Mouse (Mus musculus): ENCODE measurements around the gene Mettl16.
A peak's percentile ranks its signal among the peaks of the same experiment; 100 is the strongest.

Gene Mettl16

DNA sequence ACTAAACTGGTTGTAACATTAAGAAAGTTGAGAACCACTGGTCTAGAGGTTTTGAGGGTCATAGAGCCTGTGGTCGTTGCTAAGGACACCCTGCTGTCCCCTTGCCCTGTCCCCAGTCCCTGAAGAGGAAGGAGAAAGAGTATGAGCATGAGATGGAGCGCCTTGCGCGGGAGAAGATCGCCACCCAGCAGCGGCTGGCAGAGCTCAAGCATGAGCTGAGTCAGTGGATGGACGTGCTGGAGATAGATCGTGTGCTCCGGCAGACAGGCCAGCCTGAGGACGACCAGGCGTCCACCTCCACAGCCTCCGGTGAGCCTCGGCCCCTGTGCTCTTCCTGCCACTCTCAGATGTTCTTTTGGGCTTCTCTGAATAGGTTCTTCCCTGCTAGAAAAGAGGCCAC, 71.4 kb downstream of the Mettl16 start:
- ATAC-seq (ENCODE audit: insufficient number of reproducible peaks, low FRiP score, low TSS enrichment) = no peak

GRCm38 (mm10) chr11:74842656-74843434, 72.2 kb downstream of the Mettl16 start:
- ATAC-seq (ENCODE audit: insufficient number of reproducible peaks, low FRiP score, low TSS enrichment) = no peak

GRCm38 (mm10) chr11:74843435-74843714, 72.7 kb downstream of the Mettl16 start:
- ATAC-seq (ENCODE audit: insufficient number of reproducible peaks, low FRiP score, low TSS enrichment) = no peak

DNA sequence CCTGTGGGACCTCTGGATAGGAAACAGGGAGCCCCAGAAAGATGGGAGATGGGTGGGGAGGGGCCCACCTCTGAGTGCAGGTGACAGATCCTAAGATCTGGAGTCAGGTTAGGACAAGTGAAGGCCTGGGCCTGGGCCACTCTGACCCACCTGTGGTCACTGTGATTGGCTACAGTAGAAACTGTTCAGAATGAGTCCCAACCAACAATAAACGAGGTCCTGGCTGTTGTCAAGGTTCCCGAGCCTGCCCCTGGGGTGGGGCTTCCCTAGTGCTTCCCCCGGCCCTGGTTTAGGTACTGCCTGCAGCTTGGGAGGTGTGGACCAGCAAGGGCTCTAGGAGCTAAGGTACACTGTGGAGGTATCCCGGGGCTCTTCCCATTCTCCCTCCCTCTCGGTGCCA, 73.1 kb downstream of the Mettl16 start:
- ATAC-seq (ENCODE audit: insufficient number of reproducible peaks, low FRiP score, low TSS enrichment) = no peak

- ATAC-seq (ENCODE audit: insufficient number of reproducible peaks, low FRiP score, low TSS enrichment) = no peak
These were observed 75.2 kb downstream of the Mettl16 start for GRCm38 (mm10) chr11:74845784-74846183.

GRCm38 (mm10) chr11:74847919-74848521, 77.4 kb downstream of the Mettl16 start:
- peak; percentile 45; the same call in 1 of the 2 replicates for ATAC-seq (ENCODE audit: insufficient number of reproducible peaks, low FRiP score, low TSS enrichment)

- ATAC-seq (ENCODE audit: insufficient number of reproducible peaks, low FRiP score, low TSS enrichment) = no peak
These were observed 80.5 kb downstream of the Mettl16 start for GRCm38 (mm10) chr11:74850998-74851661.

GRCm38 (mm10) chr11:74857756-74858155, 87.1 kb downstream of the Mettl16 start:
- no peak for ATAC-seq (ENCODE audit: insufficient number of reproducible peaks, low FRiP score, low TSS enrichment)

DNA sequence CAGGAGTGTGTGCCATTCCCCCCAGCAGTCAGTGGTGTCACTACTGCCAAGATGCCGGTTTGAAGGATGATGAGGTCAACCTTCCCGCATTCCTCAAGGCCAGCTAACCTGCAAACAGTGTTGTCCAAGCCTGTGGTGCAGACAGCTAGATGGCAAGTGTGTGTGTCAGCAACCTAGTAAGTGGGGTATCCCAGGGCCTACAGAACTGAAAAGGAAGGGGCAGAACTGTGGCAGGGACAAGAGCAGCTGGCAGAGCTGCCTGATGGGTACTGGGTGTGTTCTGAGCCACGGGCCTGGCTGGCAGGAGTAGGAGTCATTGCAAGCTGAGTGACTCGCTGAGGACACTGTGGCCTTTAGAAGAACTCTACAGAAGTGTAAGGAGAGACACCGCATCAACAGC, 91.5 kb downstream of the Mettl16 start:
- ATAC-seq (ENCODE audit: insufficient number of reproducible peaks, low FRiP score, low TSS enrichment) = no peak

DNA sequence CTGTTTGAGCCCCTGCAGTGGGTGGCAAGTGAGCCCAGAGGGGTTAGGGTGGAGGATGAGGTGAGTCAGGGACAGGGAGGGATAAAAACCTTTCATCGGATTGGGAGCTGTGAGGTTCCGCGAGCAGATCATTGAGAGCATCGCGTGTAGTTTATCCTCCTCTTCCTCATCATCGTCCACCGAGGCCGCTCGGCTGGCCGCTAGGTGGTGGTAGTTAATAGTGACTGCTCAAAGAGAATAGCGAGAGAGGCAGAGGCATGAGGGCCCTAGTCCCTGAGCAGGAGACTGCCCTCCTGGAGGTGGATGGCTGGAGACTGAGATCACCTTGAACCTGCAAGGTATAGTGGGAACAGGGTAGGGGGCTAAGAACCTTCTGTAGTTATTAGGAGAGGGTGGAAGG, 92.8 kb downstream of the Mettl16 start:
- no peak for ATAC-seq (ENCODE audit: insufficient number of reproducible peaks, low FRiP score, low TSS enrichment)

- no peak for ATAC-seq (ENCODE audit: insufficient number of reproducible peaks, low FRiP score, low TSS enrichment)
These were observed 93.8 kb downstream of the Mettl16 start for GRCm38 (mm10) chr11:74864421-74864820.

- ATAC-seq (ENCODE audit: insufficient number of reproducible peaks, low FRiP score, low TSS enrichment) = no peak
These were observed 94.6 kb downstream of the Mettl16 start for GRCm38 (mm10) chr11:74865252-74865651.

GRCm38 (mm10) chr11:74866640-74867039, 96.0 kb downstream of the Mettl16 start:
- ATAC-seq (ENCODE audit: insufficient number of reproducible peaks, low FRiP score, low TSS enrichment) = peak; percentile 60

DNA sequence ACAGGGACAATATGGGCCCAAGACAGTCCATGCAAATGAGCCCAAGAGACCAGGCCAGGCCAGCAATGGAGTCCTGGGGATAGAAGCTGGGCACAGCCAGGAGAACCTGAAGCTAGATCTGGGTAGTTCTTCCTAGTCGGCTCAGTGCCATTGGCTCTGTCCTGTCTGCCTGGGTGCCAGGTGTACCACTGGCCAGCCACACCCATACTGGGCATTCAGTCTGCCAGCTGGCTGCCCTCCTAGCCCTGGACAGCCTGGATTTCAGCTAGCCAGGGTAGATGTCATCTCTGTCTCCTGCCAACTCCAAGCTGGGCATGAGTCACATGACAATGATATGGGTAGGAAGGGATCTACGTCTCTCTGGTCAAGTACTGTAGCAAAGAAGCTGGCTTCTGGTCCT, 96.6 kb downstream of the Mettl16 start:
- ATAC-seq (ENCODE audit: insufficient number of reproducible peaks, low FRiP score, low TSS enrichment) = peak; percentile 70

DNA sequence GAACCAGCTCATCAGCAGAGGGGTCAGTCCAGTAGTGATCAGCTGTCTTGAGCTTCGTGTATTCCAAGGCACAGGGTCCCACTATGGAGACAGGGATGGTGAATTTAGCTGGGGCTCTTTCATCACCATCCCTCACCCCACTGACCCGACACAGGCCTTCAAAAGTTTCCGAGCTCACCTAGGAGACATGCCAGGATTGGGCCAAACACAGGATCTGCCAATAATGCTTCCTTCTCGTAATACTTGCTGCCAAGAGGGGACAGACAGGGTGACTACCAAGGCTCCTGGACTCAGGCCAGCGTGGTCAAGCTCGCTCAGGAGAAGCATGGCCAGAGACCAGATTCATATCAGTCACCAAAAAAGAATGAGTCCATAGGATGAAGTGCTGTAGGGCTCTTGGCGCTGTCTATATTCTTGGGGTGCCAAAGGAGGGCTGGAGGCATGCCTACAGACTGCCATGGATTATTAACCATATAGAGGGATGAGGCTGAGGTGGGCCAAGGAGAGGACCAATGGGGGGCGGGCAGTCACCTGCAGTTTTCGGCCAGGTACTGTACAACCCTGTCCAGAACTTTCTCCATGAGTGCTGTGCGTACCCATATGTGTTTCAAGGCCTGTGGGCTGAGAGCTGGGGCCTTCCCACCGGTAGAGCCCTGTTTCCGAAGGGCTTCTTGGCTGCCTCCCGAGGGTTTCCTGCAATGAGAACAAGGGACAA, 97.6 kb downstream of the Mettl16 start:
- ATAC-seq (ENCODE audit: insufficient number of reproducible peaks, low FRiP score, low TSS enrichment) = no peak

DNA sequence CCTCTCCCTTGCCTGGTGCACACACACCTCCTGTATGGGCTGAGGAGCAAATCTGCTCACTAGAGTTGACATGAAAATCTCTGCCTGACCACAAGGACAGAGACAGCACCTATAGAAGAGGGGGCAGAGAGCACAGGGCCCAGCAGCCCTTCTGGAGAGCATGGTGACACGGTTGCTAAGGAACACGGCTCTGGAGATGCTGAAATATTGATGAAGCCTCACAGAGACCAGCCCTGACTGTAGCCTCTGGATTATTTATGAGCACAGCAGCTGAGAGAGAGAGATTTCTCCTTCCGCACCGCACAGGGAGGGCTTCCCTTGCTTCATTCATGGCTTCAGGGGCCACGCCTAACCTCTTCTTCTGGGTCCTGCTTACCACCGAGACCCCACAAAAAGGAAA, 99.0 kb downstream of the Mettl16 start:
- ATAC-seq (ENCODE audit: insufficient number of reproducible peaks, low FRiP score, low TSS enrichment) = no peak

GRCm38 (mm10) chr11:74870544-74870943, 99.9 kb downstream of the Mettl16 start:
- ATAC-seq (ENCODE audit: insufficient number of reproducible peaks, low FRiP score, low TSS enrichment) = no peak

DNA sequence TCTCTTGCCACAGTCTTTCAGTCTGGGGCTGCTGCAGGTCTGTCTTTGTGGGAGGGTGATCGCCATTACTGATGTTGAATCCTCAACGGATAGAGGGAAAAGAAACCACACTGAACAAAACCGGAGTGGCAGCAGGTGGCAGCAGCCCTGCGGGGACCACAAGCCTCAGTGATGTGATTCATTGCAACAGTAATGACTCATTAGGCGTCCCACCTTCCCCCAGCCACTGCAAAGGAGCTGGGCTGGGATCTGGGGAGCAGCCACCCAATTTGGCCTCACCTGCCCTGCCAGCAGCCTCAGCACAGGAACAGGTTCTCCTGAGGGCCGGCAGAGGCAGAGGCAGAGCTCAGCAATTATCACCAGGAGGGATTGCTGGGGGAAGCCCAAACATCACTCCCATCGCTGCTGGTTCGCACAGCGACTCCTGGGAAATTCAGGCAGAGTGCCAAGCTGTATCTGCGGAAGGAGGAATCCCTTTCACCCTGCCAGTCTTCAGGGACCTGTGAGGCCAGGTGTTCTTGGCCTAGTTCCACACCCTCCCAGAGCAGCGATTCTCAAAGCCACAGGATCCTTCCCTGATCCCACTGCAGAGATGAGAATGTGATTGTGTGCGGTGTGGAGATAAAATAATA, 100.5 kb downstream of the Mettl16 start:
- ATAC-seq (ENCODE audit: insufficient number of reproducible peaks, low FRiP score, low TSS enrichment) = no peak

DNA sequence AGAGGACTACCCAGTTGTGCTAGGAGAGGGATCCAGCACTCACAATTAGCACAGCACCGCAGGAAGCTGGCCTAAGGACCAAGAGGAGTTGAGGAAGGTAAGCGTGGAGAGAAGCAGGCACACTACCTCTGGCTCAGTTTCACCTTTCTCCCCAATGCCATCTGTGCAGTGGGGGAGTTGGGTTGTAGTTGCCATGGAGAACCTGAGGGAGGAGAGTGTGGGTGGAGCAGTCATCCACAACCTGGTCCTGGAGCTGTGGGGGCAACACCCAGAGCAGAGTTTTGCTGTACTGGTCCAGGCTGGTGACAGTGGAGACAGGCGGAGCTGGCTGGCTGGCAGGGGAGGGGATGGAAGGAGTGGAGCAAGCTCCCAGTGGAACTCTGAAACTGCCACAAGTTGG, 104.0 kb downstream of the Mettl16 start:
- peak; percentile 79 for ATAC-seq (ENCODE audit: insufficient number of reproducible peaks, low FRiP score, low TSS enrichment)

DNA sequence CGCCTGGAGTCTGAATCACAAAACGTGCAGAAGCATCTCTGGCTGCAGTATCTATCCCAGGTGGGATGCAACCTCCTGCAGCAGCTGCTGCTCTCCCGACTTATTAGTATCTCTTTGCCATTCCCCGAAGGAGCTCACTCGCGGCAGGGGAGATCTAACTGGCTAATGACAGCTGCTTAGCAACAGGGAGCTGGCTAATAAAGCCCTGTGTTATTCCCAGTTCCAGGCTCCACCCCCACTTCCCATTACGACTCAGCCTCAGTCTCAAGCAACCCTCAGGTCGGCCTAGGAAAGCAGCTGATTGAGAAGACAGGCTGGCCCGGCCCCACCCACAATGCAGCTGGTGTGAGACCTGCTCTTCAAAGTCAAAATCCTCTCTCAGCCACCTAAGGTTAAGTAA, 106.2 kb downstream of the Mettl16 start:
- peak; percentile 58; the same call in 1 of the 2 replicates for ATAC-seq (ENCODE audit: insufficient number of reproducible peaks, low FRiP score, low TSS enrichment)
